Mouse (Mus musculus) spleen, postnatal 10 days (tissue): ENCODE data around the gene Rnf144b.

Experiments
- DNase-seq, 2 experiments: peaks; one replicate each; pipeline ENCODE4 v3.0.0; 2021 to 2022; ENCODE audit warnings: low spot score in 2 of 2

Gene Rnf144b

GRCm38 (mm10) chr13:47122537-47123430 is at the start of gene Rnf144b:
Rnf144b (plus strand) TSS chr13:47122656.
- peak; percentile 19 to 41 for DNase-seq

- DNase-seq = no peak
Measured at GRCm38 (mm10) chr13:47076156-47076555, 46.3 kb upstream of the Rnf144b start.

GRCm38 (mm10) chr13:47077367-47077766 is 45.1 kb upstream of the Rnf144b start:
- DNase-seq = no peak

- no peak for DNase-seq
Measured at GRCm38 (mm10) chr13:47078799-47079198, 43.7 kb upstream of the Rnf144b start.

GRCm38 (mm10) chr13:47080905-47081505 is 41.5 kb upstream of the Rnf144b start:
- DNase-seq = peak in 1 of 2 experiments; percentile 51

- no peak for DNase-seq
Measured at GRCm38 (mm10) chr13:47088433-47088832, 34.0 kb upstream of the Rnf144b start.

- DNase-seq = no peak
Measured at GRCm38 (mm10) chr13:47089271-47089670, 33.2 kb upstream of the Rnf144b start.

- no peak for DNase-seq
Measured at GRCm38 (mm10) chr13:47093791-47094190, 28.7 kb upstream of the Rnf144b start.

GRCm38 (mm10) chr13:47096591-47096990 is 25.9 kb upstream of the Rnf144b start:
- no peak for DNase-seq

- no peak for DNase-seq
Measured at GRCm38 (mm10) chr13:47099265-47099664, 23.2 kb upstream of the Rnf144b start.

- DNase-seq = no peak
Measured at GRCm38 (mm10) chr13:47100587-47100986, 21.9 kb upstream of the Rnf144b start.

- peak in 1 of 2 experiments; percentile 30 for DNase-seq
Measured at GRCm38 (mm10) chr13:47104146-47104545, 18.3 kb upstream of the Rnf144b start.

GRCm38 (mm10) chr13:47104856-47105541 is 17.5 kb upstream of the Rnf144b start:
- DNase-seq = peak; percentile 41 to 44

- DNase-seq = peak; percentile 86 to 88
Measured at GRCm38 (mm10) chr13:47105711-47106579, 16.5 kb upstream of the Rnf144b start, which contains the start of gene Dek. Dek (minus strand) TSS chr13:47106201.

- DNase-seq = no peak
Measured at GRCm38 (mm10) chr13:47106580-47106888, 15.9 kb upstream of the Rnf144b start.

GRCm38 (mm10) chr13:47109239-47109638 is 13.2 kb upstream of the Rnf144b start:
- DNase-seq = peak; percentile 34 to 64

- no peak for DNase-seq
Measured at GRCm38 (mm10) chr13:47111185-47111584, 11.3 kb upstream of the Rnf144b start.

- DNase-seq = peak; percentile 29 to 31
Measured at GRCm38 (mm10) chr13:47112056-47112455, 10.4 kb upstream of the Rnf144b start.

- DNase-seq = peak; percentile 49 to 72
Measured at GRCm38 (mm10) chr13:47112924-47113323, 9.5 kb upstream of the Rnf144b start.

- DNase-seq = peak in 1 of 2 experiments; percentile 13
Measured at GRCm38 (mm10) chr13:47116000-47116399, 6.5 kb upstream of the Rnf144b start.

GRCm38 (mm10) chr13:47121333-47121889 is 1.0 kb upstream of the Rnf144b start:
- DNase-seq = peak in 1 of 2 experiments; percentile 21
